Mouse (Mus musculus) MEL (cell line): ENCODE results near the gene Rab3gap2. TPM values are rescaled to one million over a fixed set of nuclear protein-coding genes. Genes with fewer than 3 reads are reported as not detected.

ENCODE experiments used
- DNase-seq: peaks from one replicate; pipeline ENCODE4 v3.0.0; 2011; ENCODE audit warnings: low read depth, low spot score
- H3K27ac ChIP-seq: 2 replicates; pipeline ENCODE4 v1.5.1; 2012; ENCODE audit warnings: low read depth, mild to moderate bottlenecking, control low read depth, low read length, moderate library complexity; ENCODE audit not compliant: control insufficient read depth
- H3K27me3 ChIP-seq, 2 experiments: fragments of 150-350 bp in 1 of 2; sonication (generic) in 1 of 2; 2 replicates each; pipeline ENCODE4 v1.6.1; 2012; ENCODE audit warnings: low read length in 2 of 2, mild to moderate bottlenecking in 2 of 2, improper control_type of control experiment in 1 of 2, moderate library complexity in 1 of 2; ENCODE audit not compliant: insufficient read depth in 2 of 2, control insufficient read depth in 1 of 2
- H3K36me3 ChIP-seq, 2 experiments: 2 replicates each; pipeline ENCODE4 v1.6.1; 2012 to 2014; ENCODE audit warnings: low read length in 2 of 2, improper control_type of control experiment in 1 of 2, inconsistent platforms in 1 of 2, mild to moderate bottlenecking in 1 of 2; ENCODE audit not compliant: insufficient read depth in 2 of 2, control insufficient read depth in 1 of 2
- H3K4me1 ChIP-seq, 2 experiments: fragments of 150-350 bp in 1 of 2; sonication (generic) in 1 of 2; 2 replicates each; pipeline ENCODE4 v1.6.1; 2012; ENCODE audit warnings: low read length in 2 of 2, improper control_type of control experiment in 1 of 2, mild to moderate bottlenecking in 1 of 2; ENCODE audit not compliant: insufficient read depth in 2 of 2, control insufficient read depth in 1 of 2
- H3K4me3 ChIP-seq, 2 experiments: fragments of 150-350 bp in 1 of 2; sonication (generic) in 1 of 2; 2 replicates each; pipeline ENCODE4 v1.5.1; 2012; ENCODE audit warnings: low read depth in 2 of 2, low read length in 2 of 2, mild to moderate bottlenecking in 2 of 2, moderate library complexity in 2 of 2, control low read depth in 1 of 2, improper control_type of control experiment in 1 of 2; ENCODE audit not compliant: control insufficient read depth in 1 of 2, insufficient read depth in 1 of 2
- H3K79me2 ChIP-seq: 2 replicates; pipeline ENCODE4 v1.6.1; 2012; ENCODE audit warnings: mild to moderate bottlenecking, low read length, moderate library complexity; ENCODE audit not compliant: control insufficient read depth, poor library complexity, insufficient read depth
- H3K9ac ChIP-seq: 2 replicates; pipeline ENCODE4 v1.6.1; 2012; ENCODE audit warnings: low read depth, mild to moderate bottlenecking, control low read depth, low read length, moderate library complexity; ENCODE audit not compliant: control insufficient read depth, poor library complexity, severe bottlenecking
- H3K9me3 ChIP-seq: fragments of 150-350 bp; sonication (generic); replicated peaks from 2 replicates; pipeline ENCODE4 v1.6.1; 2012; ENCODE audit warnings: mild to moderate bottlenecking, low read length, improper control_type of control experiment, moderate library complexity; ENCODE audit not compliant: insufficient read depth
- BHLHE40 ChIP-seq: IDR thresholded peaks from 2 replicates; pipeline ENCODE4 v1.6.1; 2012; ENCODE audit warnings: low read depth, mild to moderate bottlenecking, inconsistent platforms, low read length, improper control_type of control experiment, borderline replicate concordance
- CHD2 ChIP-seq: IDR thresholded peaks from 2 replicates; pipeline ENCODE4 v1.6.1; 2011; ENCODE audit warnings: low read length, improper control_type of control experiment
- E2F4 ChIP-seq: IDR thresholded peaks from 2 replicates; pipeline ENCODE4 v1.6.1; 2011; ENCODE audit warnings: low read depth, low read length, improper control_type of control experiment, borderline replicate concordance
- EP300 ChIP-seq, 2 experiments: IDR thresholded peaks; 2 replicates each; pipeline ENCODE4 v1.6.1; 2011; ENCODE audit warnings: improper control_type of control experiment in 2 of 2, low read length in 2 of 2, low read depth in 1 of 2, mild to moderate bottlenecking in 1 of 2
- HCFC1 ChIP-seq: IDR thresholded peaks from 2 replicates; pipeline ENCODE4 v1.6.1; 2012; ENCODE audit warnings: low read depth, mild to moderate bottlenecking, inconsistent platforms, low read length, improper control_type of control experiment, moderate library complexity
- KAT2A ChIP-seq: conservative IDR thresholded peaks from 2 replicates; pipeline ENCODE4 v1.6.1; 2012; ENCODE audit warnings: low read depth, low read length, improper control_type of control experiment, inconsistent platforms
- MAZ ChIP-seq: IDR thresholded peaks from 2 replicates; pipeline ENCODE4 v1.6.1; 2012; ENCODE audit warnings: low read depth, mild to moderate bottlenecking, inconsistent platforms, low read length, improper control_type of control experiment
- MEF2A ChIP-seq: IDR thresholded peaks from 2 replicates; pipeline ENCODE4 v1.6.1; 2014; ENCODE audit warnings: low read depth, mild to moderate bottlenecking, inconsistent platforms, low read length, improper control_type of control experiment; ENCODE audit not compliant: poor library complexity, insufficient replicate concordance, severe bottlenecking; ENCODE audit errors: extremely low read depth
- MYC ChIP-seq: IDR thresholded peaks from 2 replicates; pipeline ENCODE4 v1.6.1; 2011; ENCODE audit warnings: low read depth, mild to moderate bottlenecking, low read length, improper control_type of control experiment, moderate library complexity
- POLR2A ChIP-seq, 2 experiments: IDR thresholded peaks; 2 replicates each; pipeline ENCODE4 v1.6.1; 2011 to 2012; ENCODE audit warnings: low read length in 2 of 2, mild to moderate bottlenecking in 2 of 2, control low read depth in 1 of 2, improper control_type of control experiment in 1 of 2, low read depth in 1 of 2, moderate library complexity in 1 of 2; ENCODE audit not compliant: control insufficient read depth in 1 of 2, insufficient read depth in 1 of 2, poor library complexity in 1 of 2
- POLR2AphosphoS2 ChIP-seq: IDR thresholded peaks from 2 replicates; pipeline ENCODE4 v1.6.1; 2011; ENCODE audit warnings: low read length, improper control_type of control experiment
- SIN3A ChIP-seq: IDR thresholded peaks from 2 replicates; pipeline ENCODE4 v1.6.1; 2012; ENCODE audit warnings: low read length, improper control_type of control experiment, inconsistent platforms
- TBP ChIP-seq: IDR thresholded peaks from 2 replicates; pipeline ENCODE4 v1.8.0; 2011; ENCODE audit warnings: low read depth, low read length, improper control_type of control experiment
- UBTF ChIP-seq: IDR thresholded peaks from 2 replicates; pipeline ENCODE4 v1.6.1; 2012; ENCODE audit warnings: low read depth, mild to moderate bottlenecking, inconsistent platforms, low read length, improper control_type of control experiment, moderate library complexity, borderline replicate concordance; ENCODE audit not compliant: insufficient read depth
- USF1 ChIP-seq: IDR thresholded peaks from 2 replicates; pipeline ENCODE4 v1.6.1; 2014; ENCODE audit warnings: low read depth, mild to moderate bottlenecking, inconsistent platforms, low read length, improper control_type of control experiment, moderate library complexity
- USF2 ChIP-seq, 2 experiments: IDR thresholded peaks; 2 replicates each; pipeline ENCODE4 v1.6.1; 2011 to 2012; ENCODE audit warnings: improper control_type of control experiment in 2 of 2, low read length in 2 of 2, borderline replicate concordance in 1 of 2, inconsistent platforms in 1 of 2, low read depth in 1 of 2, mild to moderate bottlenecking in 1 of 2; ENCODE audit not compliant: insufficient read depth in 1 of 2
- ZC3H11A ChIP-seq: IDR thresholded peaks from 2 replicates; pipeline ENCODE4 v1.6.1; 2012; ENCODE audit warnings: low read depth, mild to moderate bottlenecking, inconsistent platforms, low read length, improper control_type of control experiment
- ZKSCAN1 ChIP-seq: IDR thresholded peaks from 2 replicates; pipeline ENCODE4 v1.6.1; 2012; ENCODE audit warnings: low read depth, mild to moderate bottlenecking, inconsistent platforms, low read length, improper control_type of control experiment, moderate library complexity
- ZMIZ1 ChIP-seq: IDR thresholded peaks from 2 replicates; pipeline ENCODE4 v1.6.1; 2012; ENCODE audit warnings: low read depth, mild to moderate bottlenecking, inconsistent platforms, low read length, improper control_type of control experiment, moderate library complexity
- ZNF384 ChIP-seq: IDR thresholded peaks from 2 replicates; pipeline ENCODE4 v1.6.1; 2012; ENCODE audit warnings: low read depth, mild to moderate bottlenecking, inconsistent platforms, low read length, improper control_type of control experiment
- polyA plus RNA-seq, 2 experiments: library from polyadenylated mRNA; stranded (reverse) in 1 of 2; unstranded in 1 of 2; fragments of >175 nt in 1 of 2; fragments of >200 nt in 1 of 2; gene quantifications; 2 replicates each; pipeline versions ENCODE4 v1.2.1 to v1.2.4; 2012; ENCODE audit warnings: low replicate concordance in 2 of 2, low read depth in 1 of 2; ENCODE audit not compliant: insufficient read length in 2 of 2, insufficient read depth in 1 of 2, missing spikeins in 1 of 2
- total RNA-seq: library from RNA; depleted of rRNA; stranded (reverse); fragments of 300-350 nt; gene quantifications from 2 replicates; pipeline ENCODE4 v1.2.3, GENCODE M21; 2012

Gene Rab3gap2
- total and polyA plus RNA-seq, 3 experiments: 24.1 to 40.1 TPM; not detected in 1

- no peak for DNase-seq
- Histone ChIP-seq H3K4me3 (no peak overlapping the region), H3K36me3 (peaks cover 0 to 14% of the 10 kb centered on the region in 2 experiments; a peak in 2 of 4 replicates), H3K9ac (no peak overlapping the region), H3K79me2 (no peaks in the 10 kb centered on the region), H3K27ac (no peak overlapping the region), H3K4me1 (no peaks in the 10 kb centered on the region), H3K9me3 (no peaks in the 10 kb centered on the region), H3K27me3 (no peaks in the 10 kb centered on the region)
- TF ChIP-seq USF1 (no peak), ZMIZ1 (no peak), MYC (no peak), MAZ (no peak)
Observed at GRCm38 (mm10) chr1:185277022-185277421, 73.1 kb downstream of the Rab3gap2 start.

DNA sequence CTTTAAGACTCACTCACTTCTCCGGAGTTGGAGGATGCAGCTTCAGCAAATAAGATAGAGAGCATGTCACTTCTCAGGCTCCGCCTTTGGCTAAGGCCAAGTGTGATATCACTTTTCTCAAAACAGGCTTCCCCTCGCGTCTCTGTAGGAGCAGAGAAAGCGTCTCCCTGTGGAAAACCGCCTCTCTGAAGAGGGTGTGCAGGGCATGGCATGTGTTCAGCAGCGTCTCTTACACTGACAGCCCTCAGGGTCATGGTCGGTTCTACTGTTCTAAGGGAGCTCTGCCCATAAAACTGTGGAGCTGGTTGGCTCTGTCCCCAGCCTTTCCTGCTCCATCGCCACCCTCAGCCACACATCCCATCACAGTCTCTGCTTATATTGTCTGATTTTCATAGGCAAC lies 75.4 kb downstream of the Rab3gap2 start:
- Histone ChIP-seq H3K27me3 (no peaks in the 10 kb centered on the region), H3K4me1 (no peaks in the 10 kb centered on the region), H3K9me3 (no peaks in the 10 kb centered on the region), H3K36me3 (peaks cover 0 to 12% of the 10 kb centered on the region in 2 experiments; a peak in 2 of 4 replicates), H3K27ac (no peak overlapping the region), H3K79me2 (no peaks in the 10 kb centered on the region), H3K4me3 (no peak overlapping the region), H3K9ac (no peak overlapping the region)
- DNase-seq: no peak
- TF ChIP-seq E2F4 (no peak), HCFC1 (no peak), ZNF384 (no peak), EP300 (IDR thresholded peaks at IDR 0.05; ENCODE audit: low read depth in 1 of 2, low read length in 2 of 2) (no peak), SIN3A (no peak)

DNA sequence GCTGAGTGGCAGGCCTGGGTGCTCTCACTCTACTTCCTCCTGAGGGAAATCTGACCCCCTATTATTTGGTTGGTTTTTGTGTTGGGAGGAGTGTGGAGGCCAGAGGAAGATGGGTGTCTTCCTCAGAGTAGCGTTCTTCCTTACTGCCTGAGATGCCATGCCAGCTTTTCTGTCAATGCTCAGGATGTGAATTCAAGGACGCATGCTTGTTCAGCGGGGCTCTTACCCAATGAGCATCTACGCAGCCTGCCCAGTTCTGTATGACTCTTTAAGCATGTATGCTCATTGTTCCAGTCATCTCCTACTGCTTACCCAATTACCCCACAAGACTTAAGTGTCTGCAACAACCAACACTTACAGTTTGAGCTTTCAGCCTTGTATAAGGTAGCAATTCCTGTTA lies 76.7 kb downstream of the Rab3gap2 start:
- no peaks in the 10 kb centered on the region for H3K27me3 ChIP-seq
- peaks cover 0 to 15% of the 10 kb centered on the region in 2 experiments; a peak in 2 of 4 replicates for H3K36me3 ChIP-seq
- DNase-seq: no peak
- no peaks in the 10 kb centered on the region for H3K9me3 ChIP-seq
- H3K4me3 ChIP-seq: no peak overlapping the region
- H3K27ac ChIP-seq: no peak overlapping the region
- no peaks in the 10 kb centered on the region for H3K79me2 ChIP-seq
- no peak for TF ChIP-seq SIN3A
- TF ChIP-seq UBTF: no peak
- TF ChIP-seq MEF2A: no peak
- TF ChIP-seq TBP: no peak
- TF ChIP-seq USF2 (IDR thresholded peaks at IDR 0.05; ENCODE audit: borderline replicate concordance in 1 of 2, insufficient read depth in 1 of 2, low read depth in 1 of 2, low read length in 2 of 2): no peak
- TF ChIP-seq BHLHE40: no peak
- TF ChIP-seq POLR2AphosphoS2: no peak
- no peak for TF ChIP-seq ZC3H11A
- no peak for TF ChIP-seq CHD2
- no peak for TF ChIP-seq E2F4
- TF ChIP-seq MYC: no peak
- no peak for TF ChIP-seq USF1
- no peak for TF ChIP-seq ZKSCAN1
- no peak for TF ChIP-seq HCFC1
- no peak for TF ChIP-seq POLR2A (IDR thresholded peaks at IDR 0.05; ENCODE audit: control insufficient read depth in 1 of 2, insufficient read depth in 1 of 2, low read depth in 1 of 2, low read length in 2 of 2, poor library complexity in 1 of 2)
- TF ChIP-seq KAT2A: no peak
- TF ChIP-seq, all 39 proteins: peak for 0
- no peak overlapping the region for H3K9ac ChIP-seq
- no peaks in the 10 kb centered on the region for H3K4me1 ChIP-seq
